Mouse (Mus musculus): ENCODE measurements around the gene Kcne2.

Gene Kcne2

GRCm38 (mm10) chr16:92292101-92292500, at the start of gene Kcne2:
Gene Kcne2, plus strand, starts transcription at chr16:92292389.
- DNase-seq (ENCODE audit: low spot score in 2 of 2), result no peak

DNA sequence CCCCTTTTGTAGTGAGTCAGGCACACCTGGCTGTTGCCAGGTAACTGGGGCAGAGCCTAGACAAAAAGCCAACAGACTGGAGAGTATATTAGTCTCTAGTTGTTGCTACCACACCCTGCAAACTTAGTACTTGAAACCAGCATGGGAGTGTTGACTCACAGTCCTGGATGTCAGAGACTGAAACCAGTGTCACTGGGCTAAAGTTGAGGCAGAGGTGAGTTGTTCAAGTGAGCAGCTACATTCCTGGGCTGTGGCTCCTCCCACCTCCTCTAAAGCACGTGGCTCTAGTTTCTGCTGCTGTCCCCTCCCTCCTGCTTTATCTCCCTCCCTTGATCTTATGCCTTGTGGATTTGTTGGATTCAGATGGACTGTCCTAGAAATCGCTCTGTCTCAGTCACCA, 46.3 kb upstream of the Kcne2 start:
- DNase-seq (ENCODE audit: low spot score in 2 of 2), result no peak

DNA sequence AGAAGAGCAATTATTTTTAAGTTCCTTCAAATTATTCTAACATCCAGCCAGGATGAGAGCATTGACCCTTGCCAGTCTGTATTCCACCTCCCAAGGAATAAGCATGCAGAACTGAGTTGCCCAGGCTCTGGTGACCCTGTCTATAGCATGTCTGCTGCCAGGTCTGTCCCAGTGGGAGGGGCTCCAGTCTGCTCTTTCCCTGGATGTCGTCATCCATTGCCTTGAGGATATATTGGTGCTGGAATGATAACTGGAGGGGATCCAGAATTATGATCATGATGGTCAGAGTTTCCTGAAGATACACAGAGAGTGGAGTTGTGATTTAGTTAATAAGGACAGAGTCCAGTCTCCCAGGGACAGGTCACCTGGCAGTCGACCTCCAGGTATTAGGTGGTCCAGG, 45.2 kb upstream of the Kcne2 start:
- no peak for DNase-seq (ENCODE audit: low spot score in 2 of 2)

- DNase-seq (ENCODE audit: low spot score in 2 of 2), result no peak
Observed at GRCm38 (mm10) chr16:92247700-92248099, 44.5 kb upstream of the Kcne2 start.

DNA sequence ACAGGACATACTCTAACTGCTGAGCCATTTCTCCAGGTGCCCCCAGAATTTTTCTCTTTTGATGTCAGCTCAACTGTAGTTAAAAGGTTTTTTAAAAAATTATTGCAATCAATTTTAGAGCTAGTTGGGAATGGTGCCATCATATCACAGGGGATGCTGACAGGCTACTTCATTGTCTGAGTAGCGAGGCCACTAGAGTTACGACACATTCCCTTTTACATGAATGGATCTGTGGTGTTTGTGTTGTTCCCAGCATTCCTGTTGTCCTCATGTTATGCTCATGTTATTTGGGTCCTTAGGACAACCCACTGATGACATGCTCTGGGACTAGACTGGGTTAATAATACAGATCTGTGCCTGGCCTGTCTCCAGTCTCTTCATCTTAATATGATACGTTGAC, 42.5 kb upstream of the Kcne2 start:
- no peak for DNase-seq (ENCODE audit: low spot score in 2 of 2)

DNA sequence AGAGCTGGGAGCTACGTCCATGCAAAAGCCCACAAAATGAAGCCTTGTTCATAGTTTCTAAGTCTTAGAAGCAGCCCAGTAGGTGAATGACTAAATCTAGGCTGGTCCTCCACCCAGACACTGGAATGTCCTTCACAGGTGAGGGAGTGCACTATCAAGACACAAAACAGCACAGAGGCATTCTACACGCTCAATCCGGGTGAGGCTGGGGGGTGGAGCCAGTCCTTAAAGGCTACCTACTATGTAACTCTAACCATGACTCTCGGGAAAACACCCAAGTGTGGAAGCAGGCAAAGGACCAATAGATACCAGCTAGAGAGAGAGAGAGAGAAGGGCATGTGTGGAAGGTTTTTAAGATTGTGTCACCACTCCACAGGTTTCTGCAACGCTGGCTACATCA, 41.7 kb upstream of the Kcne2 start:
- no peak for DNase-seq (ENCODE audit: low spot score in 2 of 2)

- DNase-seq (ENCODE audit: low spot score in 2 of 2), result no peak
Observed at GRCm38 (mm10) chr16:92254316-92254715, 37.9 kb upstream of the Kcne2 start.

- DNase-seq (ENCODE audit: low spot score in 2 of 2), result no peak
Observed at GRCm38 (mm10) chr16:92267861-92268260, 24.3 kb upstream of the Kcne2 start.

- no peak for DNase-seq (ENCODE audit: low spot score in 2 of 2)
Observed at GRCm38 (mm10) chr16:92274516-92274915, 17.7 kb upstream of the Kcne2 start.

DNA sequence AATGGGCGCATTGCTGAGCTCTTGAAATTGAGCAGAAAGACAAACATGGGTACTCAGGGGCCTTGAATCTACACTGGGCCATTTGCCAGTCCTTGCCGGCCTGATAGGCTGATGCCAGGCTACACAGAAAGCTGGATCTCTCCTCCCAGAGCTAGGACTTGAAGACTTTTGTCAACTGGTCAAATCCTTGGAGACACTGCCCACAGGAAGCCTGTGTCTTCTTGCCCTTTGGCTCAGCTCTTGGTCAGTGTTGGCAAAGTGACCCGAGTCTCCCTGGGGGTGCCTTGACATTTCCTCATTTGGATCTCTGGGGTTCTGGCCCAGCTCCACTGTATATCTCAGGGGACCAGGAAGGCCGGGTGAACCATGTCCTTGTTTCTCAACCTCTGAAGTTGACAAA, 16.7 kb upstream of the Kcne2 start:
- DNase-seq (ENCODE audit: low spot score in 2 of 2), result no peak

DNA sequence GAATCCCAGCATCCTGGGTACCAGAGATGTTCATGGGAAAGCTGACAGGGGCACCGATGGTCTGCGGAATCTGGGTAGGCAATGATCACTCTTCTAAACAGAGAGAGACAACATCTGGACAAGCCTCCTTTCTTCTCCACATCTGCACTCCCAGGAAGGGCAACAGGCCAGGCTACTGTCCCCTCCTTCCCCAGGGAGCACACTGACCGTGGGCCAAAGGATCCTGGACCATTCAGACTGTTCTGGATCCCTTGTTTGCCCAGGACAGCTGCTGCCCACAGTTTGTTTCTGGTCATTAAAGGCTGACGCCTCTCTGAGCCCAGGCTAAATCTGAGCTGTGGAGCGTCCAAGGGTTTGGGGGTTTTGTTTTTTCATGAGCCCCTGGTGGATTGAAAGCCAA, 9.5 kb upstream of the Kcne2 start:
- DNase-seq (ENCODE audit: low spot score in 2 of 2), result no peak

DNA sequence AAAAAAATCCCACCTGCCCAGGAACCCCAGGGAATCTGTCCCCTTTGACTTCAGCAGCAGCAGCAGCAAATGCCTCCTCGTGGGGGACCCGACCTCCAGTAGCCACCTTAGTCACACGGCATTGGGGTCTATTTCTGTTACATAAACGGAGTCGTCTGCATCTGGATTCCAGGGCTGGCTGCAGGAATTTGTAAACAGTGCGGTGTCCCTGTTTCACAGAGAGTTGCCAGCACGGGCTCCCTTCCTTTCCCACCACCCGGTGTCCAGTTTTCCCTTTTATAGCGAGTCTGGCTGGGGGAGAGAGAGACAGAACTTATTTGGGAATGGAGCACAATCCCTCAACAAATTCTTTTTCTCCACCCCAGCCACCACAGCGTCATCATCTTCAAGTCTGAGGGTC, 7.1 kb upstream of the Kcne2 start:
- no peak for DNase-seq (ENCODE audit: low spot score in 2 of 2)

- peak; percentile 73 to 90 for DNase-seq (ENCODE audit: low spot score in 2 of 2)
Observed at GRCm38 (mm10) chr16:92286609-92287008, 5.6 kb upstream of the Kcne2 start.

DNA sequence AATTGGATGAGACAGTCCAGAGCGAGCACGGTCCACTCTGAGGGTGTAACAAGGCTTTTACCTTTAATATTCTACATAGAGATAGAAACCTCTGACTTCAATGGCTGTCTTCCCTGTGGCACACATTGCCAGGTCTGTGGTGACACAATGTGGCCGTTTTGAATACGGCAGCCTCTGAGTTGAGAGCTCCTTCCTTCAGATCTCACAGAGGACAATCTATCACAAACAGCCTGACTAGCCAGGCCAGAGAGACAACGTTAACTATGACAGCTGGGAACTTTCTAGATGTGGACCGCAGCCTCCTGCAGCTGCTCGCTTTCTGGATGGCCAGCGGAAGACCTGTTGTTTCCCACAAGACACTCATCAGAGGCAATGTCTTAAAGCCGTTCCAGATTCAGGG, 3.4 kb upstream of the Kcne2 start:
- no peak for DNase-seq (ENCODE audit: low spot score in 2 of 2)

- no peak for DNase-seq (ENCODE audit: low spot score in 2 of 2)
Observed at GRCm38 (mm10) chr16:92290045-92290444, 2.1 kb upstream of the Kcne2 start.

- DNase-seq (ENCODE audit: low spot score in 2 of 2), result no peak
Observed at GRCm38 (mm10) chr16:92294267-92294970, 2.2 kb downstream of the Kcne2 start.

DNA sequence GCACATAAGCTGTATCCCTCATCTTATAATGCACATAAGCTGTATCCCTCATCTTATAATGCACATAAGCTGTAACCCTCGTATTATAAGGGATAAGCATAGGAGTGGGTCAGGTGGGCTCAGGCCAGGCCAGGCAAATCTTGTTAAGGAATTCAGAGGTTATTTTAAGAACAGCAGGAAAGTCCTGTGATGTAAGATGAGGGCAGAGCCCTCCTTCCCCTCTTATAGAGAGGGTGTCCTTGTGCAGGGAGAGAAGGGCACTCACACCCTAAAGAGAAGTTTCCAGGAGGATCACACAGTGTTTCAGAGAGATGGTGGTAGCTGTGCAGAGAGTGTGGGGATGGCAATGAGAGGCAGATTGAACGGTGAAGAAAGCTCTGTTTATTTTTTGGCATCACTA, 3.1 kb downstream of the Kcne2 start:
- DNase-seq (ENCODE audit: low spot score in 2 of 2), result no peak

DNA sequence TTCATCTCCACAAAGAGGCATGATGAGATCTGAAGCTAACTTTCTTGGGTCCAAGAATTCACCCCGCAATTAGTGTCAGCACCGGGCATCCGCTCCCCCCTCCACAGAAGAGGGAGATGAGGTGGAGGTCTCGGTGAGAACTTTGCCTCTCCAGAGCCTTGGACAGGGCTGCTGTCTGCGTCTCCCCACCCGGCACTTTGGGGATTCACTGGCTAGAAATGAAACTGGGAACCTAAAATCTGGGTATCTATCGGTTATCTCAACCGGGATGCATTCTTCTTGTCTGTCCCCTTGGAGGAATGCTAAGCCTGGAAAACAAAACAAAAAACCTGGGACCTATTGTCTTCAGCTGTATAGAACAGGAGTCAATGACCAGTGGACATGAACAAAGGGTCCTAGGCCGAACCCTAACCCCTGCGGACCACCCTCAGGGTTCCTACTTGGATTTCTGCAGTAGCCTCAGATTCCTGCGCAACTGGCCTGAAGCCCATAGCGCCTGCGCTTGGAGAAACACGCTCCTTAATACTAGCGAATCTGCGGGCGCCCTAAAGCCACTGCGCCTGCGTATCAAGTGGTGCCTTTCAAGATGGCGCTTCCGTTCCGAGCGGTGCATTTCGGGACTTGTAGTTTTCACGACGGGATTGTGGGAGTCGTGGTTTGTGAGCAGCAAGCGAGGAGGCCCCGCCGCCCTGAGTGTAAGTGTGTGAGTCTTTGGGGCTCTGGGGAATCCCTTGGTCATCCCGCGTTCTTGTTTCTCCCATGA, 8.6 kb downstream of the Kcne2 start, which contains the start of gene Smim11:
TSS of gene Smim11 (plus strand) at position 638 of the 763 bp plus-strand sequence.
- DNase-seq (ENCODE audit: low spot score in 2 of 2), result peak; percentile 88 to 94

- peak; percentile 22 to 71 for DNase-seq (ENCODE audit: low spot score in 2 of 2)
Observed at GRCm38 (mm10) chr16:92301412-92301806, 9.2 kb downstream of the Kcne2 start.

DNA sequence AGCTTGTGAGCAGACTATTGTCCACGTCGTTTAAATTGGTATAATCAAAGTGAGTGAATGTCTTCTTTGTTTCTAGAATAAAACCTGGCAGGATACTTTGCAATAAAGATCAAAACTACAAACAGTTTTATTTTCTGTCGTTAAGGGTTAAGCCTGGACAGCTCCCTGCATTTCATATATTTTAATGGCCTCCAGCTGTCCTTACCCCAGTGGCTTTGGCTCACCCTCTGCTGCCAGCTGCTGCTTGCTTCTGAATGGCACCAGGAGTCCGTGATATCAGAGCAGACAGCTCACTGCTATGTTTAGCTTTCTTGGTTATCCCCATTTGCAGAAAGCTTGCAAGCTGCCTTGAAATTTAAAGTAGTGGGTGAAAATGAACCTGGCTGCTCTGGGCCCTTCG, 9.8 kb downstream of the Kcne2 start:
- no peak for DNase-seq (ENCODE audit: low spot score in 2 of 2)

- no peak for DNase-seq (ENCODE audit: low spot score in 2 of 2)
Observed at GRCm38 (mm10) chr16:92302506-92302905, 10.3 kb downstream of the Kcne2 start.

GRCm38 (mm10) chr16:92305519-92305918, 13.3 kb downstream of the Kcne2 start:
- DNase-seq (ENCODE audit: low spot score in 2 of 2), result no peak

DNA sequence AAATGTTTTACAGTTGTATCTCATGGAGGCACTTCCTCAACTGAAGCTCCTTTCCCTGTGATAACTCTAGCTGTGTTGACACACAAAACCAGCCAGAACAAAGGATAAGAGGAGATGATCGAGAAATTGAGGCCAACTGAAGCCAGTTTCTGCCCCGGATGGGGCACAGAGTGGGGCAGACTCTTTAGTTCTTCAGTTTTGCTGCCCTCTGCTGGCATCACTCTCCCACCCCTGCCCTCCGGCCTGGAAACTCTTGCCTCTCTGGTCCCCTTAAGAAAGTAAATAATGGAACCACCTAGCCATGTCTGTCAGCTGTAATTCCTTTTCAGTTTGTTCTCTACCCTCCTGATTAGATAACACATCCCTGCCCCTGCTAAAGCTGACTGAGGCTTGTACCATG, 15.8 kb downstream of the Kcne2 start:
- DNase-seq (ENCODE audit: low spot score in 2 of 2), result no peak

Measured in spleen, postnatal 4 days (tissue).